Mouse (Mus musculus) left cerebral cortex, postnatal 25 days (tissue): ENCODE data around the gene Cmtm7. TPM values are rescaled to one million over a fixed set of nuclear protein-coding genes. Genes with fewer than 3 reads are reported as not detected.

Source experiments
- DNase-seq, 2 experiments: peaks; one replicate each; pipeline ENCODE4 v3.0.0; 2022; ENCODE audit warnings: low spot score in 2 of 2, mixed read lengths in 1 of 2
- intact Hi-C: fragments of 180-260 bp; cut with DNase I; formaldehyde crosslinking; loops from one replicate; pipeline ENCODE4 v1.15.1; 2025
- total RNA-seq, 2 experiments: library from RNA; stranded (reverse); gene quantifications; 2 replicates each; pipeline ENCODE4 v1.2.3; 2021

Gene Cmtm7
- 1 to 10 TPM; 4.9 to 5.0 TPM for total RNA-seq

DNA sequence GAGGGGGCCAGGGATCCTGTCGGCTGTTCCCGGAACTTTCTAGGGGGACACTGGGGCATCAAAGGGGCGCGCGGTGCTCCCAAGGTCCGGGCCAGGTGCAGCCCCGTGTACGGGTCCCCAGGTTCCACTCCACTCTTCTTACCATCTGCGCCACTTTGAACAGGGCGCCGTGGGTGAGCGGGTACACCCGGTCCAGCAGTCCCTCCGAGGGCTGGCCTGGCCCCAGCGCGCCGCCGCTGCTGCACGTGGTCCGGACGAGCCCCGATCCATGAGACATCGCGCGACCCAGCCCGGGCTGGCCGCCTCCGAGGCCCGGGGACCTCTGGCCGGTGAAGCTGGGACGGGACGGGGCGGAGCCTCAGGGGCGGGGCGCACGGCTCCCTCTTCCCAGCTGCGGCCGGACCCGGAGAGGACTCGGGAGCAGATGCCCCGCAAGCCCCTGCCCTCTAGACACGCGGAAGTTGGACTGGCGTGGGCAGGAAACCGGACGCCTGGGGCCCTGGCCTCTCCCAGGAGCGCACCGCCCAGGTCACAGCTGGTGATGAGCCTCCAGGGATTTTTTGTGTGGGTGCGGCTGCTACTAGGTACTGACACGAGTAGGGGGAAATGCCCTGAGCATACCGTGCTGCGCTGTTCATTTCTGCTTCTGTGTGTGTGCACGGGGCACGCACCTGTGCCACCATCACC, at the start of gene Cmtm7:
Gene Cmtm7 (minus strand): TSS at position 331 of the 687 bp plus-strand sequence.
- peak in 1 of 2 experiments; percentile 36 for DNase-seq

DNA sequence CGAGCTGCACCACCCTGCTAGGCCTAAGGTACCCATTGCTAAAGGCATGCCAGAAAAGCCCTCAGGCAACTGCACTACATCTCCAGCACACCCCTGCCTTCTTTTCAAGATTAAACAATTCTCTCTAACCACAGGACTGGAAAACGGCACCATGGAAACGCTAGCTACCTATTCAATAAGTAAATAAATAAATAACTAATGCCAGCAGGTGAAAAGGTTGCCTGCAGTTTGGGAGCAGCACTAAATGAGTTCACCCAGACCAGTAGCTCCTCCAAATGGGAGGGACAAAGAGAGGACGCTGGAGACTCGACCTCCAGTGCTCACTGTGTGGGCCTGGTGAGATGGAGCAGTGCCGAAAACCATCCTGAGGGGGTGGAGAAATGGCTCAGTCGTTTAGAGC, 48.7 kb upstream of the Cmtm7 start:
- intact Hi-C loops = no loop called here
- DNase-seq = no peak

More for the DNA sequence above, at the start of gene Cmtm7:
- intact Hi-C loops = no loop called here

DNA sequence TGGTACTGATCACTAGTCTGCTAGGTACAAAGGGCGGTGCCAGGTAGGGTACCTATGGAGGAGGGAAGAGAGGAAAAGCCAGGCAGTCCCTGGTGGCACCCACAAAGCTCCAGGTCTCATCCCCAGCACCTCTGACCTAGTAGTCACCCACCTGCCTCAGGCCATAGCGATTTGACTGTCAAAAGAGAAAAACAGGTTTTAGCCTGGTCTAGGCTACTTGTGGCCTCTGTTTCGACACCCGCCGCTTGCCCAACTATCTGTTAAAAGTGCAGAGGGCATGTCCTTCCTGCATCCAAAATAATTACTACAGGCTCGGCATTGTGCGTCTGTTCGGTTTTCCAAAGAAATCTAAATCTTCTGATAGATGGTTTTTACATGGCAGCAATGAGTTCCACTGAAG, 48.0 kb upstream of the Cmtm7 start:
- DNase-seq = no peak
- intact Hi-C loops = no loop called here

GRCm38 (mm10) chr9:114828377-114828776, 46.7 kb upstream of the Cmtm7 start:
- intact Hi-C loops = no loop called here
- no peak for DNase-seq

GRCm38 (mm10) chr9:114827242-114827852, 45.7 kb upstream of the Cmtm7 start:
- no peak for DNase-seq
- intact Hi-C loops = no loop called here

DNA sequence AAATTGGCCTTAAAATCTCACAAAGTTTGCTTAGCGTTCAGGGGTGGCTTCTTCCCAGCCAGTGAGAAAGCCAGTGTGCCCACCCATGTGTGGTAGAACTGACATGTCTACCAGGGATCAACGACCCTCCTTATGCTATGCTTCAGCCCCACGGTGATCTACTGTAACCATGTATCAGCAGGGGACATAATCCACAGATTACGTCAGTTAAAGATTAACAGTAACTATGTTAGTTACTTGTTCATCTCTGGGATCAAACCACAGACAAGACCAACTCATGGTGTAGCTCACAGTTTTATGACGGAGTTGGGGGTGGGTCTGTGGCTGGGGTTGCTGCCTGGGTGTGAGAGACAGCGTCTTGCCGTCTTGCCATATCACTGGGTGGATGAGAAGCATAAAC, 42.5 kb upstream of the Cmtm7 start:
- no peak for DNase-seq
- intact Hi-C loops = no loop called here

DNA sequence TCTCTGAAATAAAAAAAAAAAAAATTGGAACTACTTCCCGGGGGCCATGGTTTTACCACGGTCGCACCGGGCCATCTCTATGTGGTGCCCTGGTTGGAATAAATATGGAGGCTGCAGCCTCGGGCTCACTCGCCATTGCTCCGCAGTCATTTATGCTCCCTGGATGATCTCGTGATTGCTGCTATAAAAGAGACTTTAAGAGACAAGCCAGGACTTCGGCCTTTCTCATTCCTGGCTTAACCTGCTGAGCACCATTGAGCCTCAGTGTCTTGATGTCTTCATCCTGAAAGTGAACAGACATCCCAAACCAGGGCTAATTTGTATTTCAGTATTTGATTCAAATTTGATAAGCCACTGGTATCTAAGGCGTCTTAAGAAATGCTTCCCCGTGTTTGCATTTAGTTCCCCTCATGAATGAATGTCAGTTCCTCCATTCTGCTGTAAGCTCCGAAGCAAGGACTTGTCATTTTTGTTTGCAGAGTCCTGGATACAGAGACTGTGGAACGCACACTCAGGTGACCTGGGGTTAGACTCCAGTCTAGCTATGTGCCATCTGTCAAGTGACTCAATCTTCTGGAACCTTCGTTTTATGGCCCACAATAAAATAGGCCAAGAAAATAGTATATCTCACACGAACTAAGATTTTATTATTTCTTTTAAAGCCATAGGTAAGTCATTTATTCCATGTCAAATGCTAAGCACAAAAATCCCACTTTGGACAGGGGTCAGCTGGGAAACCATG, 40.1 kb upstream of the Cmtm7 start:
- no peak for DNase-seq
- intact Hi-C loops = no loop called here

DNA sequence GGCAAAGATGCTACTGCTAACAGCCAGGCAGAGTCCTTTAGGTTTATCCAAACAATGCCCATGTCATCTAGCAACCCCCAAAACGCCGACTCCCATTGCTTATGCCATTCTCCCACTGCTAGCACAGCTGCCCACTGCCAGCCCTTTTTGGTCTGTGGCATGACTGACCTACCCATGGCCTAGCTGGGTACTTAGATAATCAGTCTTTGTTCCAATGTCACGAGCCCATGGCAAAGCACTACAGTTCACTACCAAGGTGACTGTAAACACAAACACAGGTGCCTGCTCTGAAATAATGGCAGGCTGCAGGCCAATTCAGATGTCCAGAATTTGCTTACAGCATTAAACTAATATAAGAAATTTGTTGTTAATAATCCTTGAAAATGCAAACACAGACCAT, 37.3 kb upstream of the Cmtm7 start:
- intact Hi-C loops = no loop called here
- no peak for DNase-seq

DNA sequence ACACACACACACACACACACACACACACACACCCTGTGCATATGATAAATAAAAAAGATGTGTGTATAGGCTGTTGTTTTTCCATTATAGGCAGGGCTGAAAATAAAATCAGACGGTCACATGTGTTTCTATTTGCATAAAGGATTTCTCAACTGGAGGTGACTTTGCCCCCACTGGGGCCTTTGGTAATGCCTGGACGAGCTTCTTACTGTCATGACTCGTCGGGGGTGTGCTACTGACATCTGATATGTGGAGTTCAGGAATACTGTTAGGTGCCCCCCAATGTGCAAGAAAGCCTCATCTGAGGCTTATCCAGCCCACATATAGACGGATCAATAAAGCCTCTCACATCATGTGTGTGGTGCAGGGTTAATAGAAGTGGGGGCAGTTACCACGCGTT, 35.4 kb upstream of the Cmtm7 start:
- intact Hi-C loops = no loop called here

GRCm38 (mm10) chr9:114816121-114816520, 34.5 kb upstream of the Cmtm7 start:
- intact Hi-C loops = no loop called here
- DNase-seq = no peak

More for the DNA sequence above, 35.4 kb upstream of the Cmtm7 start:
- no peak for DNase-seq

DNA sequence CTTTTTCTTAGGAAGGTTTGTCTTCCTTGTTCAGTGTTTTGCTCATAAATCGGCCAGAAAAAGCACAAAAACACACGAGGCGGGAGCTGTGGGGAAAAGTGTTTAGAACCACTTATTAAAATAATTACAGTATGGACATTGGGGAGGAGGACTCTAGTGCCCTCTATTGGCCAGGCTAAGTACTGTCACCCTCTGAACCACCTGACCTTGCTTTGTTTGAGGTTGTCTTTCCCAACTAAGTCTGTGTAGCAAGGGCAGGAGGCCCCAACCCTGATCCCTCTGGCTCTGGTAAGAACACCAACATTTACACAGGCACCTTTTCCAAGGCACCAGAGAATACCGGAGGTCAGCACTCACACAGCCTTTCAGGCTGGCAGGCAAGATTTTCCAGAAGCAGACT, 33.7 kb upstream of the Cmtm7 start:
- intact Hi-C loops = no loop called here
- no peak for DNase-seq

DNA sequence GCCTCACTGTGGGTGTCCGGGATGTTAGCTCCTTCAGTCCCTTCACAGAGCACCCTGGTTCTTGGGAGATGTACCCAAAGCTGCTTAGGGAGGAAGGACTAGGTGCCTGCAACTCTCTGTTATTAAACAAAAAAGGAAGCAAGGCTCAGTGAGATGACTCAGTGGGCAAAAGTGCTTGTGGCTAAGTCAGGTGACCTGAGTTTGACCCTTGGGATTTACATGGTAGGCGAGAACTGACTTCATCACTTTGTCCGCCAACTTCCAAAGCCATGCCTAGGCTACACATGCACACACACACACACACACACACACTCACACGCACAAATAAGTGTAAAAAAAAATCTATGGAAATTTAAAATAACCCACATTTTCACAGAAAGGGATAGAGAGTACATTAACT, 30.3 kb upstream of the Cmtm7 start:
- DNase-seq = no peak
- intact Hi-C loops = no loop called here

GRCm38 (mm10) chr9:114810837-114811236, 29.2 kb upstream of the Cmtm7 start:
- intact Hi-C loops = no loop called here
- DNase-seq = no peak

DNA sequence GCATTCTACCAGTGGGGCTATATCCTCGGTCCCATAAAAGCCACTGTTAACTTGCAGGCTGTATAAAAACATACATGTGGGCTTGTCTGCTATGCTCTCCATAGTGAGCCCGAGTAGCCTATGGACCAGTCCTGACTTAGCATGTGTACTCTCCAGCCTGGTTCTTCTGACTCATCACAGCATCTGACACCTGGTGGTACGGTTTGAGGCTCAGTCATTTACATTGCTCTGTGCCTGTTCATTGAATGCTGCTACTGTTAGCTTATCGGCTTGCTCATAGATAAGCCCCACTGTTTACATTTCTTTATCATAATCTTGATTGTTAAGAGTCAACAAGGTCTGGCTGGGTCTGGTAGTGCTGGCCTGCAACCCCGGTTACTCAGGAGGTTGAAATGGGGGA, 27.0 kb upstream of the Cmtm7 start:
- intact Hi-C loops = no loop called here
- DNase-seq = no peak

DNA sequence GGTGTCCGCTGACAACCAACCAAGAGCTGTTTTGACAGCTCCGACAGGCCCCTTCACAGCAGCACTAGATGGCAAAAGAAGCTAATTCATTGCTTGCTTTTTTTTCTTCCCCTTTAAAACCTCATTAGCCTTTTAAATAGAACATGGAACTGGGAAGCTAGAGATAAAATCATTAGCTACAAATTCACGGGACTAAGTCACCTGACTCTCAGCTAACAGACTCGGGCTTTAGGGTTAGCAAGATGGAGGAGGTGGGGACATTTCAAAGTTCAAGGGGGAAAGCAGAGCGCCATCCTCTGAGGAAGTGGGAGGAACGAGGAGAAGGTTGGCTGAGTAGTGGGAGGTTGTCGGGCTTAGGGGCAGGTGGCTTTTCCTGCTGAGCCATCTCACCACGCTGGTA, 25.6 kb upstream of the Cmtm7 start:
- intact Hi-C loops = no loop called here
- DNase-seq = no peak

DNA sequence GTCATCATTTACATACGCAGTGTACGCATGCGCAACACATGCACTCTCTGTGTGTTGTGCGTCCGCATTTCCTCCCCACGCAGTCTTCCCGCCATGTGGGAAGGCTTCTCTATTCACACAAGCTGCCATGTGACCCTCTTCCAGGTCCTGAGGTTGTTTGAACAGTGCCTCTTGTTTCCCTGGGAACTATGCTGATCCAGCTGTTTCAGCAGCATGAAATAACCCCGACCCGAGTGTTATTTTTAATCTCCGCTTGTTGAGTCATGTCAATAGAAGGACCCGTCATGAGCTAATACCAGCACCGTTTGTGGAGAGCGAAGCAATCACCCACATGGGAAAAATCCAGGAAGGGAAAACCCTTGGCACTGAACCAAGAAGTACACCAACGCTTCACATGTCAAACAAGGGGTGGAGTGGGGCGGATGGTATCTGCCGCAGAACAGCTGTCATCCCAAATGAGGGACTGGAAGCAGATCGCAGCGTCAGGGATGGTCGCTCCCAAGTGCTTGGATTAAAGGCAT, 23.6 kb upstream of the Cmtm7 start:
- intact Hi-C loops = no loop called here
- DNase-seq = peak; percentile 49 to 64

DNA sequence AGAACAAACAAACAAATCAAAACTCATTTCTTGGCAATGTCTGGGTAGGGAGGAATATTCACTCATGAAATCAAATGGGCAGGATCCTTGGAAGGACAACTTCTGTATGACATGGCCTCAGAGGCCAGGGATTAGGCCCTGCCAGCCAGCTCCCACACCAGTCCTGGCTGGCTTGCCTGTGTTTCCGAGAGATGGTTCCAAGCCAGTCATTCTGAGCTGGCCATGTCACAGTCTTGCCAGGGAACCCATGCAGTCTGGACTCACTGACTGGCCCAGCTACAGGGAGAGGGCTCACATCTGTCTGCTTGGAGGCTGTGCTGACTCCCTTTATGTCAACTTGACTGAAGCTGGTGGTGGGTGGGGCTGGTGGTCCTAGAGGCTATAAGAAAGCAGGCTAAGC, 20.5 kb upstream of the Cmtm7 start:
- intact Hi-C loops = no loop called here
- no peak for DNase-seq

GRCm38 (mm10) chr9:114801301-114801700, 19.6 kb upstream of the Cmtm7 start:
- DNase-seq = no peak
- intact Hi-C loops = no loop called here

- DNase-seq = no peak
- intact Hi-C loops = loop anchor here (5.0 kb wide), 1 partner anchor 158 kb away; no protein-coding TSS in a partner anchor
Observed at GRCm38 (mm10) chr9:114799498-114800107, 17.9 kb upstream of the Cmtm7 start.

- intact Hi-C loops = loop anchor here (5.0 kb wide), 1 partner anchor 158 kb away; no protein-coding TSS in a partner anchor
- no peak for DNase-seq
Observed at GRCm38 (mm10) chr9:114798845-114799244, 17.2 kb upstream of the Cmtm7 start.
